Comparison of ENCODE assay signal across 7 mouse cellular contexts in genomic region chr16:56717224-56718200, GRCm38 (mm10). TPM values are rescaled to one million over a fixed set of nuclear protein-coding genes. Genes with fewer than 3 reads are reported as not detected.
DNase-seq lines count a peak whose midpoint lies in the region; ATAC-seq lines count a peak whose summit lies in the region.

Tfg (minus strand) TSS chr16:56717450.

- H3K27ac ChIP-seq in embryonic facial prominence, embryonic 11.5 days (replicated peaks; ENCODE audit: low read depth, low read length): peak within 1 kb of the TSS; percentile 94
- H3K27ac ChIP-seq in limb, embryonic 10.5 days: peak within 1 kb of the TSS; percentile 92
- peak within 1 kb of the TSS; percentile 96 for H3K27ac ChIP-seq in midbrain, embryonic 13.5 days

- H3K4me1 ChIP-seq in embryonic facial prominence, embryonic 11.5 days (ENCODE audit: control insufficient read depth, insufficient read depth, low read length): no peaks in the 10 kb centered on the region
- H3K4me1 ChIP-seq in limb, embryonic 10.5 days: peaks cover 14% of the 10 kb centered on the region
- peaks cover 25% of the 10 kb centered on the region for H3K4me1 ChIP-seq in midbrain, embryonic 13.5 days (replicated peaks)

- peak within 1 kb of the TSS; percentile 60 for H3K4me2 ChIP-seq in embryonic facial prominence, embryonic 11.5 days (ENCODE audit: low read depth, low read length)
- H3K4me2 ChIP-seq in midbrain, embryonic 13.5 days (replicated peaks): peak within 1 kb of the TSS; percentile 80

- H3K27me3 ChIP-seq in embryonic facial prominence, embryonic 11.5 days (ENCODE audit: control insufficient read depth, insufficient read depth, low read length): no peaks in the 10 kb centered on the region
- no peaks in the 10 kb centered on the region for H3K27me3 ChIP-seq in limb, embryonic 10.5 days (ENCODE audit: low read depth, poor library complexity, severe bottlenecking)
- no peaks in the 10 kb centered on the region for H3K27me3 ChIP-seq in midbrain, embryonic 13.5 days

- no peaks in the 10 kb centered on the region for H3K9me3 ChIP-seq in embryonic facial prominence, embryonic 11.5 days (replicated peaks; ENCODE audit: control insufficient read depth, low read length)
- no peaks in the 10 kb centered on the region for H3K9me3 ChIP-seq in limb, embryonic 10.5 days (replicated peaks)
- H3K9me3 ChIP-seq in midbrain, embryonic 13.5 days: no peaks in the 10 kb centered on the region

- DNase-seq in adrenal gland, postnatal 14 days: peak; percentile 100
- peak; percentile 100 for DNase-seq in embryonic facial prominence, embryonic 11.5 days (ENCODE audit: low spot score)
- peak; percentile 99 for DNase-seq in kidney, adult 11 months
- DNase-seq in limb, embryonic 10.5 days (ENCODE audit: low spot score): peak; percentile 100
- peak; percentile 96 for DNase-seq in spleen, adult 12 weeks (ENCODE audit: low spot score)

- under 1% methylated on average over 46 of the region's 62 CpGs for WGBS in embryonic facial prominence, embryonic 11.5 days
- under 1% methylated on average over 62 of the region's 62 CpGs for WGBS in limb, embryonic 10.5 days
- under 1% methylated on average over 57 of the region's 62 CpGs for WGBS in midbrain, embryonic 13.5 days

- ATAC-seq in embryonic facial prominence, embryonic 11.5 days (replicated peaks; ENCODE audit: insufficient number of reproducible peaks, low FRiP score, low TSS enrichment, low read depth): peak; percentile 98
- ATAC-seq in granulocyte monocyte progenitor cell, adult 5-6 weeks (replicated peaks; ENCODE audit: poor library complexity, severe bottlenecking): peak; percentile 88
- peak; percentile 98 for ATAC-seq in midbrain, embryonic 13.5 days

- H3K4me3 ChIP-seq in embryonic facial prominence, embryonic 11.5 days (ENCODE audit: low read depth, low read length): peak within 1 kb of the TSS; percentile 83
- peak within 1 kb of the TSS; percentile 66 for H3K4me3 ChIP-seq in limb, embryonic 10.5 days
- peak within 1 kb of the TSS; percentile 72 for H3K4me3 ChIP-seq in midbrain, embryonic 13.5 days (replicated peaks)

- H3K36me3 ChIP-seq in embryonic facial prominence, embryonic 11.5 days (replicated peaks; ENCODE audit: control insufficient read depth, insufficient read depth, low read depth, low read length): no peaks in the 10 kb centered on the region
- H3K36me3 ChIP-seq in limb, embryonic 10.5 days: peaks cover 2% of the 10 kb centered on the region
- H3K36me3 ChIP-seq in midbrain, embryonic 13.5 days: no peaks in the 10 kb centered on the region

- peak within 1 kb of the TSS; percentile 89 for H3K9ac ChIP-seq in embryonic facial prominence, embryonic 11.5 days (replicated peaks; ENCODE audit: low read length)
- H3K9ac ChIP-seq in midbrain, embryonic 13.5 days (replicated peaks): peak within 1 kb of the TSS; percentile 90

RNA-seq across cellular contexts. Expression of gene Tfg, which starts in this region (rescaled TPM):
- total RNA-seq in adrenal gland, postnatal 14 days (2021): 67.6 and 73.2 TPM in 2 replicates
- polyA plus RNA-seq in embryonic facial prominence, embryonic 11.5 days (2014; fragmentation: Nextera tagmentation; extraction: Ambion mirVana): 183 and 197 TPM in 2 replicates
- 85.4 and 105 TPM in 2 replicates for total RNA-seq in granulocyte monocyte progenitor cell, adult 5-6 weeks (2014; fragmentation: Nextera tagmentation)
- total RNA-seq in granulocyte monocyte progenitor cell, adult 5-6 weeks (2017): 48.8 and 51.7 TPM in 2 replicates
- 141 and 150 TPM in 2 replicates for polyA plus RNA-seq in limb, embryonic 10.5 days (2016; fragmentation: Nextera tagmentation; extraction: Ambion mirVana)
- 159 and 168 TPM in 2 replicates for polyA plus RNA-seq in midbrain, embryonic 13.5 days (2015; fragmentation: Nextera tagmentation; extraction: Ambion mirVana)

Comparison
In these comparisons a context has a peak if more than half of its experiments do, and no peak if none do; other contexts are left out.
1. Peak in every context shown above with its lines: DNase-seq, ATAC-seq, H3K4me3 ChIP-seq and H3K27ac ChIP-seq.